Mouse (Mus musculus): ENCODE data around the gene Nup107. TPM values are rescaled to one million over a fixed set of nuclear protein-coding genes. Genes with fewer than 3 reads are reported as not detected.

The Nup107 gene
- polyA plus RNA-seq, 1 experiment from 2014 or later, result 34.9 TPM

- peak; percentile 44 for DNase-seq (ENCODE audit: low spot score)
- H3K4me1 ChIP-seq (replicated peaks; ENCODE audit: insufficient read depth, low read length), result peaks cover 3% of the 10 kb centered on the region; the same call in 1 of the 2 replicates
These were observed 42.9 kb upstream of the Nup107 start for GRCm38 (mm10) chr10:117835453-117835852.

GRCm38 (mm10) chr10:117830797-117831196 is 38.3 kb upstream of the Nup107 start:
- no peak overlapping the region for H3K4me2 ChIP-seq (ENCODE audit: low read length)
- no peaks in the 10 kb centered on the region for H3K9me3 ChIP-seq (replicated peaks; ENCODE audit: low read length)
- ATAC-seq (replicated peaks; ENCODE audit: low FRiP score, low read depth) (no peak), DNase-seq (ENCODE audit: low spot score) (no peak)
- no peak overlapping the region for H3K27ac ChIP-seq
- H3K4me1 ChIP-seq (replicated peaks; ENCODE audit: insufficient read depth, low read length), result peaks cover 15% of the 10 kb centered on the region
- no peaks in the 10 kb centered on the region for H3K36me3 ChIP-seq (ENCODE audit: insufficient read depth, low read length)
- TF ChIP-seq CTCF (IDR thresholded peaks at IDR 0.05; ENCODE audit: low read depth), result no peak
- no peaks in the 10 kb centered on the region for H3K27me3 ChIP-seq (ENCODE audit: insufficient read depth, low read length)
- no peak overlapping the region for H3K9ac ChIP-seq (ENCODE audit: low read depth, low read length)
- 84% methylated on average over 3 of the region's 3 CpGs for WGBS
- H3K4me3 ChIP-seq (replicated peaks; ENCODE audit: low read depth, low read length), result no peak overlapping the region

More at GRCm38 (mm10) chr10:117835453-117835852, 42.9 kb upstream of the Nup107 start:
- TF ChIP-seq CTCF (IDR thresholded peaks at IDR 0.05; ENCODE audit: low read depth), result no peak
- WGBS, result 24% methylated on average over 5 of the region's 5 CpGs
- H3K4me2 ChIP-seq (ENCODE audit: low read length), result no peak overlapping the region
- H3K9ac ChIP-seq (ENCODE audit: low read depth, low read length), result no peak overlapping the region
- no peak for ATAC-seq (replicated peaks; ENCODE audit: low FRiP score, low read depth)
- H3K36me3 ChIP-seq (ENCODE audit: insufficient read depth, low read length), result no peaks in the 10 kb centered on the region
- no peak overlapping the region for H3K27ac ChIP-seq
- no peak overlapping the region for H3K4me3 ChIP-seq (replicated peaks; ENCODE audit: low read depth, low read length)
- H3K9me3 ChIP-seq (replicated peaks; ENCODE audit: low read length), result no peaks in the 10 kb centered on the region
- H3K27me3 ChIP-seq (ENCODE audit: insufficient read depth, low read length), result no peaks in the 10 kb centered on the region

- Histone ChIP-seq H3K4me1 (replicated peaks; ENCODE audit: insufficient read depth, low read length) (peaks cover 12% of the 10 kb centered on the region), H3K4me2 (ENCODE audit: low read length) (no peak overlapping the region), H3K9ac (ENCODE audit: low read depth, low read length) (no peak overlapping the region), H3K9me3 (replicated peaks; ENCODE audit: low read length) (no peaks in the 10 kb centered on the region), H3K27me3 (ENCODE audit: insufficient read depth, low read length) (no peaks in the 10 kb centered on the region), H3K4me3 (replicated peaks; ENCODE audit: low read depth, low read length) (no peak overlapping the region), H3K27ac (no peak overlapping the region), H3K36me3 (ENCODE audit: insufficient read depth, low read length) (no peaks in the 10 kb centered on the region)
- WGBS, result 89% methylated on average over 7 of the region's 7 CpGs
- DNase-seq (ENCODE audit: low spot score) (no peak), ATAC-seq (replicated peaks; ENCODE audit: low FRiP score, low read depth) (no peak)
- TF ChIP-seq CTCF (IDR thresholded peaks at IDR 0.05; ENCODE audit: low read depth), result no peak
These were observed 37.1 kb upstream of the Nup107 start for GRCm38 (mm10) chr10:117829472-117830155.

GRCm38 (mm10) chr10:117829022-117829421 is 36.5 kb upstream of the Nup107 start:
- Histone ChIP-seq H3K4me1 (replicated peaks; ENCODE audit: insufficient read depth, low read length) (peaks cover 12% of the 10 kb centered on the region), H3K9me3 (replicated peaks; ENCODE audit: low read length) (no peaks in the 10 kb centered on the region), H3K4me3 (replicated peaks; ENCODE audit: low read depth, low read length) (no peak overlapping the region), H3K36me3 (ENCODE audit: insufficient read depth, low read length) (no peaks in the 10 kb centered on the region), H3K27ac (no peak overlapping the region), H3K27me3 (ENCODE audit: insufficient read depth, low read length) (no peaks in the 10 kb centered on the region), H3K4me2 (ENCODE audit: low read length) (no peak overlapping the region), H3K9ac (ENCODE audit: low read depth, low read length) (no peak overlapping the region)
- WGBS, result 57% methylated on average over 4 of the region's 4 CpGs
- DNase-seq (ENCODE audit: low spot score), result no peak
- ATAC-seq (replicated peaks; ENCODE audit: low FRiP score, low read depth), result no peak
- no peak for TF ChIP-seq CTCF (IDR thresholded peaks at IDR 0.05; ENCODE audit: low read depth)

GRCm38 (mm10) chr10:117828536-117828935 is 36.0 kb upstream of the Nup107 start:
- WGBS, result 39% methylated on average over 4 of the region's 4 CpGs
- peaks cover under 1% of the 10 kb centered on the region; the same call in 1 of the 2 replicates for H3K36me3 ChIP-seq (ENCODE audit: insufficient read depth, low read length)
- no peak overlapping the region for H3K4me3 ChIP-seq (replicated peaks; ENCODE audit: low read depth, low read length)
- H3K4me2 ChIP-seq (ENCODE audit: low read length), result no peak overlapping the region
- H3K27me3 ChIP-seq (ENCODE audit: insufficient read depth, low read length), result no peaks in the 10 kb centered on the region
- H3K9me3 ChIP-seq (replicated peaks; ENCODE audit: low read length), result no peaks in the 10 kb centered on the region
- H3K9ac ChIP-seq (ENCODE audit: low read depth, low read length), result no peak overlapping the region
- ATAC-seq (replicated peaks; ENCODE audit: low FRiP score, low read depth) (no peak), DNase-seq (ENCODE audit: low spot score) (no peak)
- no peak for TF ChIP-seq CTCF (IDR thresholded peaks at IDR 0.05; ENCODE audit: low read depth)
- H3K27ac ChIP-seq, result no peak overlapping the region
- peaks cover 12% of the 10 kb centered on the region for H3K4me1 ChIP-seq (replicated peaks; ENCODE audit: insufficient read depth, low read length)

GRCm38 (mm10) chr10:117824647-117825046 is 32.1 kb upstream of the Nup107 start:
- DNase-seq (ENCODE audit: low spot score) (no peak), ATAC-seq (replicated peaks; ENCODE audit: low FRiP score, low read depth) (no peak)
- peaks cover 12% of the 10 kb centered on the region for H3K4me1 ChIP-seq (replicated peaks; ENCODE audit: insufficient read depth, low read length)
- H3K4me2 ChIP-seq (ENCODE audit: low read length), result no peak overlapping the region
- TF ChIP-seq CTCF (IDR thresholded peaks at IDR 0.05; ENCODE audit: low read depth), result no peak
- H3K36me3 ChIP-seq (ENCODE audit: insufficient read depth, low read length), result peaks cover 23% of the 10 kb centered on the region
- 50% methylated on average over 4 of the region's 4 CpGs for WGBS
- H3K27ac ChIP-seq, result no peak overlapping the region
- H3K9me3 ChIP-seq (replicated peaks; ENCODE audit: low read length), result no peaks in the 10 kb centered on the region
- H3K4me3 ChIP-seq (replicated peaks; ENCODE audit: low read depth, low read length), result no peak overlapping the region
- no peak overlapping the region for H3K9ac ChIP-seq (ENCODE audit: low read depth, low read length)
- no peaks in the 10 kb centered on the region for H3K27me3 ChIP-seq (ENCODE audit: insufficient read depth, low read length)

All from kidney, postnatal 0 days (tissue).